8 mouse cellular contexts compared by ENCODE assay signal in genomic region chr16:89986672-89987362, GRCm38 (mm10).
A peak's percentile ranks its signal among the peaks of the same experiment; 100 is the strongest.
DNase-seq lines count a peak whose midpoint lies in the region; ATAC-seq lines count a peak whose summit lies in the region.

No protein-coding gene starts in this region.

- H3K4me1 ChIP-seq in kidney, embryonic 16.5 days (ENCODE audit: insufficient read depth, low read length), result peaks cover 6% of the 10 kb centered on the region
- H3K4me1 ChIP-seq in limb, embryonic 10.5 days, result peaks cover 17% of the 10 kb centered on the region

- ATAC-seq in kidney, embryonic 16.5 days (ENCODE audit: low FRiP score, low TSS enrichment), result peak; percentile 69
- peak; percentile 24 for ATAC-seq in common myeloid progenitor, adult 5-6 weeks (replicated peaks; ENCODE audit: low read depth, poor library complexity, severe bottlenecking)

- H3K9ac ChIP-seq in kidney, embryonic 16.5 days (replicated peaks; ENCODE audit: low read length), result no peak overlapping the region

- no peaks in the 10 kb centered on the region for H3K36me3 ChIP-seq in kidney, embryonic 16.5 days (ENCODE audit: insufficient read depth, low read length)
- H3K36me3 ChIP-seq in limb, embryonic 10.5 days, result no peaks in the 10 kb centered on the region

- H3K27ac ChIP-seq in kidney, embryonic 16.5 days (ENCODE audit: low read length), result no peak overlapping the region
- 0 out of 2 replicates have a peak overlapping the region, but pooled peaks have one; percentile 19 for H3K27ac ChIP-seq in limb, embryonic 10.5 days

- 71% methylated on average over 18 of the region's 18 CpGs for WGBS in kidney, embryonic 16.5 days
- 90% methylated on average over 18 of the region's 18 CpGs for WGBS in limb, embryonic 10.5 days

- H3K4me2 ChIP-seq in kidney, embryonic 16.5 days (replicated peaks; ENCODE audit: low read depth, low read length), result no peak overlapping the region

- H3K27me3 ChIP-seq in kidney, embryonic 16.5 days (ENCODE audit: insufficient read depth, low read length), result no peaks in the 10 kb centered on the region
- H3K27me3 ChIP-seq in limb, embryonic 10.5 days (ENCODE audit: low read depth, poor library complexity, severe bottlenecking), result no peaks in the 10 kb centered on the region

- no peaks in the 10 kb centered on the region for H3K9me3 ChIP-seq in kidney, embryonic 16.5 days (ENCODE audit: low read length)
- no peaks in the 10 kb centered on the region for H3K9me3 ChIP-seq in limb, embryonic 10.5 days (replicated peaks)

- no peak for DNase-seq in kidney, adult 9 months
- DNase-seq in limb, embryonic 10.5 days (ENCODE audit: low spot score), result no peak
- DNase-seq in retina, postnatal 1 day, result peak; percentile 47
- no peak for DNase-seq in gastrocnemius, postnatal 36 days
- DNase-seq in gastrocnemius, adult 8-10 months (ENCODE audit: low spot score in 2 of 2), result no peak
- no peak for DNase-seq in right cerebral cortex, postnatal 25 days

- intact Hi-C loops in gastrocnemius, postnatal 36 days (cut with DNase I), result no loop called here

- H3K4me3 ChIP-seq in kidney, embryonic 16.5 days (ENCODE audit: low read length), result no peak overlapping the region
- no peak overlapping the region for H3K4me3 ChIP-seq in limb, embryonic 10.5 days
